Mouse (Mus musculus) lung, postnatal 36 days (tissue): ENCODE results near the gene Ap4s1.
"Not testable (repeated sequence)": the region's sequence is repeated elsewhere in the genome, so short reads cannot be mapped to it uniquely, and the experiment has no call there.

Experiments used
- DNase-seq: peaks from one replicate; pipeline ENCODE4 v3.0.0; 2022; ENCODE audit warnings: mixed read lengths

The Ap4s1 gene

DNA sequence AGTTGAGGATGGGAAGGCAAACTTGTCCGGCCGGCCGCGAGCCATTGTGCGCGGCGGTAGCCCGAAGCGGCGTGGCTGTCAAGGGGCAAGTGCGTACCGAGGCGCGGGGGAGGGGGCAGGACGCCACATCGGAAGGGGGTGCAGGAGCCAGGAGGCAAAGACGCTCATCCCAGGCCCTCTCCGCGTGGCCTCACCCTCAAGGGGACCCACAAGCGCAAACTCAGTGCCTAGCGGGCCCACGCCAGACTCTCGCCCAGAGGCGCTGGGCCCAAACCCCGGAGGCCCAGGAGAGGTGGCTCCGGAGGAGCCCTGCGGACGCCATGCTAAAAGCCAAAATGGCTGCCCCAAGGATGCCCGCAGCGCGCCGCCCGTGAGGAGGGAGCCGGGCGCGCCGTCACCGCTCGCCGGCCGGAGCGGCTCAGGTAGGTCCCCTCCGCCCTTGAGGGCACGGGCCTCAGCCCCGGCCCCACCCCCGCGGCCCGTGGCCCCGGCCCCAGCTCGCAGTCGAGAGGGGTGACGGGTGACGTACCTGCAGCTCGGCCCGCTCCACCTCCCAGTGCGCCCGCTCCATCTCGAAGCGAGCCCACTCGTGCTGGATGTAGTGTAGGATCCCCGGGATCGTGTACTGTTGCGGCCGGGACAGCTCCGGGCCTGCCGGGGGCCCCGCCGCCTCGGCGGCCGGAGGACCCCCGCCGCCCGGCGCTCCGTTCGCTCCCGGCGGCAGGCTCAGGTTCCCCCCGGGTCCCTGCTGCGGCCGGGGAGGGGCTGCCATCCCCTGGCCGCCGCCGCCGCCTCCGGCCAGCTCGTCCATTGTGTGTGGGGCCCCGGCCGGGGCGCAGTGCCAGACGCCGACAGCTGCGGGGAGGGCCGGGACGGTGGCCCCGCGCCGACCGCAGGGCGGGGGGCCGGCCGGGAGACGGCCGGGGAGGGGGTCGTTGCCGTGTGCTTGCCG, at the start of gene Ap4s1:
Gene Ap4s1, plus strand, starts transcription at position 141 of the 952 bp plus-strand sequence.
- peak; percentile 72 for DNase-seq

DNA sequence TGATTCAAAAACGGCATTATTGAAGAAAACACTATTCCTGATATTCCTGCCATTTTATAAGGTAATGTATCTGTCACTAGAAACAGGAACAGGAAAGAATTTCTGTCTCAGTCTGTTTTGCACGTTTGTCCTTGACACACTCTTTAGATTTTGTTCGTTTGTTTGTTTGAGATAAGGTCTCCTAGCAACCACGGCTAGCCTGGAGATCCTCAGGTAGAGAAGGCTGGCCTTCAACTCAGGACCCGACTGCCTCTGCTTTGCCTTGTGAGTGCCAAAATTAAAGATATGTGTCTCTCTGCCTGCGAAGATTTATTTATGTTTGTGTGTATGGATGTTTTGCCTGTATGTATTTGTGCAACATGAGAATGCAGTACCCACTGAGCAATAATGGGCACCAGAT, 49.0 kb upstream of the Ap4s1 start:
- peak; percentile 40 for DNase-seq

- not testable (repeated sequence) for DNase-seq
Measured at GRCm38 (mm10) chr12:51649401-51649800, 41.4 kb upstream of the Ap4s1 start.

- DNase-seq, result no peak
Measured at GRCm38 (mm10) chr12:51655944-51656465, 34.8 kb upstream of the Ap4s1 start.

DNA sequence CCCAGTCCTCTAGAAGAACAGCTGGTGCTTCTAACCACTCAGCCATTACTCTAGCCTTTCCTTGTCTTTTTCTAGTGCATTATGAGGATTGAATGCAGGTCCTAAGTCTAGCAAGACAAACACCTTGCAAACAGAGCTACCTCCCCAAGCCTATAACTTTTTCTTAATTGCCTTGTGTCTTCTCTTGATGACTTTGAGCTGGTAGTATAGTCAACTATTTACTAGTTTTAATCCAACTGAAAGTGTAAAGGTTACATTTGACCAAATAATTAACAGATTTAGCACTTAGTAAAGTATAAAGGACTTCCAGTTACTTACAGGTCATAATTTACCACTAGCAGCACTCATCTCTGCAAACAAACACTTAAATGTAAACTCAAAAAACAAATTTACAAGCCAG, 27.8 kb upstream of the Ap4s1 start:
- no peak for DNase-seq

GRCm38 (mm10) chr12:51663908-51664307, 26.9 kb upstream of the Ap4s1 start:
- DNase-seq, result no peak

GRCm38 (mm10) chr12:51666708-51667430, 24.0 kb upstream of the Ap4s1 start:
- peak; percentile 41 for DNase-seq

- no peak for DNase-seq
Measured at GRCm38 (mm10) chr12:51671231-51671891, 19.5 kb upstream of the Ap4s1 start.

DNA sequence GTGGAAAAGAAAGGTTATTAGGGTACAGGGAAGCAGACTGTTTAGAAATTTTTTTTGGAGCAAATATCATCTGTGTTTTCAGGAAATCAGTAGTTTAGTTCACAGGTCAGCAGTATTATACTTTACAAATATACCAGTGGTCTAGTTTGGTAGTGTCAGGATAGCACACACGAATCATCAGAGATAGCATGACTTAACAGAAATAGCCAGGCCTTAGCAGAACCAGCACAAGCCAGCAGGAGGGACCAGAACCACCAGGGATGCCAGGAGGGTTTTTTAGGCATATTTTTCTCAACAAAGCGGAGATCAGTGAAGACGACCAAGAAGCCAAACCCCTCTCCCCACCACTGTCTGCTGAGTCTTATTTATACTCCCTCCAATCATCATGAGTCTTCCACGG, 17.6 kb upstream of the Ap4s1 start:
- no peak for DNase-seq

DNA sequence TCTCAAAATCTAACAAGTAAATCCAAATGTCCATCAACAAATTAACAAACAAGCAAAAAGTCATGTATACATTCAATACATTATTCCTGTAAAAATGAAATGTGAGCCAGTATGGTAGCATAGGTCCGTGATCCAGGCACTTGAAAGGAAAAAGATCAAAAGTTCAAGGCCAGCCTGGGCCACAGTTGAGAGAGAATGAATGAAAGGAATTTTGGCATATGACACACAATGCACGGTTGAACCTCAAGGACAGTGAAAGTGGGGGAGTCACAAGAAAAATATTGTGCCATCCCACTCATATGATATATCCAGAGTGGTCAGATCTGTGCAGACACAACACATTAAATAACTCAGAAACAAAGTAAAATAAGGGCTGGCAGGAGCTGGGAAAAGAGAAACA, 14.4 kb upstream of the Ap4s1 start:
- DNase-seq, result no peak

- peak; percentile 56 for DNase-seq
Measured at GRCm38 (mm10) chr12:51678844-51679243, 12.0 kb upstream of the Ap4s1 start.

GRCm38 (mm10) chr12:51688546-51688945, 2.3 kb upstream of the Ap4s1 start:
- no peak for DNase-seq

GRCm38 (mm10) chr12:51691845-51692632, 1.2 kb downstream of the Ap4s1 start, which contains the start of gene Strn3:
Gene Strn3 (minus strand): TSS chr12:51691897.
- DNase-seq, result peak; percentile 97

DNA sequence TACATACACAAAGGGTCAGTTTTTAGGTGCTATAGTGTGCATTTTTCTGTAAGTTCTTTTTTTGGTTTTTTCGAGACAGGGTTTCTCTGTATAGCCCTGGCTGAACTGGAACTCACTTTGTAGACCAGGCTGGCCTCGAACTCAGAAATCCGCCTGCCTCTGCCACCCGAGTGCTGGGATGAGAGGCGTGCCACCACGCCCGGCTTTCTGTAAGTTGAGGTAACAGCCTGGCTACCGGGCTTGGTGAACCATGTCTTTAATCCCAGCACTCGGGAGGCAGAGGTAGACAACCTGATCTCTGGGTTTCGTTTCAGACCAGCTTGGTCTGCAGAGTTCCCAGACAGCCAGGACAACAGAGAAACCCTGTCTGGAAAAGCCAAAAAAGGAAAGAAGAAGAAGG, 2.0 kb downstream of the Ap4s1 start:
- not testable (repeated sequence) for DNase-seq

- no peak for DNase-seq
Measured at GRCm38 (mm10) chr12:51693419-51693818, 2.6 kb downstream of the Ap4s1 start.

DNA sequence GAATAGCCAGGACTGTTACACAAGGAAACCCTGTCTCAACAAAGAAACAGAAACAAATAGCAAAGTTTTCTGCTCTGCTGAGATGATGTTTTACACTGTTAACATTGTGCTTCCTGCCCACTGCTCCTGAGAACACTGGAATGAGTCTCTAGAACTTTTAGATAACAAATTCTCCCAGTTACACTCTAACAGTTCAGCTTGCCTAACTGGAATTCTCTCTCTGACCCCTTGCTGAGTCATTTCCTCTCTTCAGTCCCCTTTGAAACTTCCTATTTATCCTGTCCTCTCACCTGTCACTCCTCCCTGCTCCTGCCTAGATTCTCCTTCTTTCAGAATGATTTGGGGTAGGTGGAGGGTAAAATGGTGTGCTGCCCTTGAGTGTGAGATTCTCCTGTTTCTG, 3.3 kb downstream of the Ap4s1 start:
- DNase-seq, result no peak

- DNase-seq, result peak; percentile 52
Measured at GRCm38 (mm10) chr12:51694966-51695365, 4.1 kb downstream of the Ap4s1 start.

DNA sequence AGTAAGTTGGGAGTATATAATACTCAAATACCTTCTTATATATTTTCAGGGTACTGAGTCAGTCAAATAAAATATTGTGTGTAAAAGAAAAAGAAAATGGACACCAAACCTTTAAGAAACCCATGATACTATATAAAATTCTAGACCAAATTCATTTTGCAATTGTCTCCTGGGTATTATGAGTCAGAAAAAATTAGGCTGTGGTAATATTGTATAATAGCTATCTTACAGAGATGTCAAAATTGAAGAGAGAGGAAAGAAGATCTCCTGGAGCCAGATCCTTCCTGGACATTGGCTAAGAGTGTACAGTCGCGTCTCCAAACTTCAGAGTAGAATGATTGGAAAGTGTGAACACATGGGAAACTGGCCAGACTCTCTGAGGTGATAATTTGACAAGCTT, 5.3 kb downstream of the Ap4s1 start:
- DNase-seq, result no peak

- DNase-seq, result no peak
Measured at GRCm38 (mm10) chr12:51699623-51700393, 9.0 kb downstream of the Ap4s1 start.

DNA sequence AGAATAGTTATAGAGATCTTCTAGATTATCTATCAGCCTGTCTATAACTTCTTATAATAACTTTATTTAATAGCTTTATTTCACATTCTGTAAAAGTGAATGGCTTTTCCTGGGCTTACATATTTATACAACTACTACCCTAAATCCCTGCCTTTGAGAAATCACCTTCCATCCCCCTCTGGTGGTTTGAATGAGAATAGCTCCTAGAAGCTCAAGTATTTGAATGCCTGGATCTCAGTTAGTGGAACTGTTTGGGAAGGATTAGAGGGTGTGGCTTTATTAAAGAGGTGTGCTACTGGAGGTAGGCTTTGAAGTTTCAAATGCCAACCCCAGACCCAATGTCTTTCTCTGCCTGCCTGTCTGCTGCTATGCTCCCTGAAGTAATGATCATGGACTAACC, 10.9 kb downstream of the Ap4s1 start:
- DNase-seq, result peak; percentile 19

GRCm38 (mm10) chr12:51703859-51704258, 13.0 kb downstream of the Ap4s1 start:
- peak; percentile 12 for DNase-seq
